Mouse (Mus musculus) kidney, adult 18-20 months (tissue): Measurements from ENCODE around the gene Ndufv3.
"Not testable (repeated sequence)": the region's sequence is repeated elsewhere in the genome, so short reads cannot be mapped to it uniquely, and the experiment has no call there.

Experiments
- DNase-seq: peaks from one replicate; pipeline ENCODE4 v3.0.0; 2021

Ndufv3 gene

DNA sequence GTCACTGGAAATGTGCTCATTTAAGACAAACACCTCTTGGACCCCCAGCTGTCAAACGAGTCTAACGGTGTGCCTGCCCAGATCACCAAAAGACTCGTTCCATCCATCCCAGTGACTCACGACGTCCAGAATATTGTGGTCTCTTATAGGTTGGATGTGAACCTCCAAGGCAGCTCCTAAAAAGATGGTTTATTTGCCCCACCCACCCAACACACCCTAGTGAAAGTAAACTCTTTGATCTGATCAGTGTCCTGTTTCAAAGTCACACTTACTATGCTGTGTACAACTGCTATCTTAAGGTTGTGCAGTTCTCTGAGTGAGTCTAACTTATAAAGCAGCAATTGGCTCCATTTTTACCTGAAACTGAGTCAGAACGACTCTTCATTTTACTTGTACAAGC is 7.3 kb upstream of the Ndufv3 start:
- no peak for DNase-seq

DNA sequence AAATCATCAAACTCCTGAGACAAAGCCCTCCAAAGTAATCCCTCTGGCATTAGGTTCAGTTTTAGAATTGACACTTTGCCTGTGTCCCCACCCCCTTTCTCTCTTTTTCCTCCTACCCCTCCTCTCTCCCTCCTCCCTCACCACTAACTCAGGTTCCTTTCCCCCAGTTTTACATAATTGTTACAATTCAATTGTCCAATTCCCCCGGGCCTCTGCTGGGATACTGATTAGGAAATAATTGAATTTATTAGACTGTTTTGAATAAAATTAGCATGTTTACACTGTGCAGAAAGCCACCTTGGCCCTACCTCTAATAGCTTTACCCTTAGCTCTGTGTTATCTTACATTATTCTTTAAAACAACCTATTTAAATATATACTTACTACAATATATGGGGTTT is 5.2 kb upstream of the Ndufv3 start:
- no peak for DNase-seq

DNA sequence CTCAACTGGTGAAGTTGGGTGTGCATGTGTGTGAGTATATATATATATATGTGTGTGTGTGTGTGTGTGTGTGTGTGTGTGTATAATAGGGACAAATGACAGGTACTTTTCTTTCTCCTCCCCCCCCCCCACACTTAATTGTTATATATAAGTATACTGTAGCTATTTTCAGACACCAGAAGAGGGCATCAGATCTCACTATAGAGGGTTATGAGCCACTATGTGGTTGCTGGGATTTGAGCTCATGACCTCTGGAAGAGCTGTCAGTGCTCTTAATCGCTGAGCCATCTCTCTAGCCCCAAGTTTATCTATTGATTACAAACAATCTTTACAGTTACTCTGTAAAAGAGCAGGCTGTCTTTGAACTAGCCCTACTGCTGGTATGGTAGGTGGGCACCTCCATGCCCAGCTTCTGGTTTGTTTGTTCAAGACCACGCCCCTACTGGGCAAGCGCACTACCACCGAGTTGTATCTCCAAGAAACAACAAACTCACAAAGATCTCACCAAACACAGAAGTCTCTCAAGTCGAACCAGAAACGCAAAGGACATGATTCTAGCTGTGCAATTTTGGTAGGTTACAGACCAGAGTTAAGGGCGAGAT is 470 bp upstream of the Ndufv3 start:
- DNase-seq = no peak

DNA sequence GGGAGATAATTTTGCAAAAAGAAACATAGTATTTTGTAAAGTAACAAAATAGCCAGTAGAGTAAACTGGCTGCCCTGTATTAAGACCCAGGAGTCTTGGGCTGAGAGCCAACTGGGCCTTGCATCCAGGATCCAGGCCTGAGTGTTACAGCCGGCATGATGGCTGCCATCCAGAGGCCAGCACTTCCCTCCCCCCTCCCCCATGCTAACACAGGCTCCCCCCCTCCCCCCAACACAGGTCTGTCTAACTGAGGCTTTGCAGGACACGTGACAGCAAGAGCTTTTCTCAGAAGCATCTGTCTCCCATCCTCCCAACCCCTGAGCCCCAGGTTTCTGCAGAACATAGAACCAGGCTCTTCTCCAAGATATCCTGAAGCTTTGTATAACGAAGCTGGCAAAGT is 980 bp downstream of the Ndufv3 start:
- peak; percentile 62 for DNase-seq

DNA sequence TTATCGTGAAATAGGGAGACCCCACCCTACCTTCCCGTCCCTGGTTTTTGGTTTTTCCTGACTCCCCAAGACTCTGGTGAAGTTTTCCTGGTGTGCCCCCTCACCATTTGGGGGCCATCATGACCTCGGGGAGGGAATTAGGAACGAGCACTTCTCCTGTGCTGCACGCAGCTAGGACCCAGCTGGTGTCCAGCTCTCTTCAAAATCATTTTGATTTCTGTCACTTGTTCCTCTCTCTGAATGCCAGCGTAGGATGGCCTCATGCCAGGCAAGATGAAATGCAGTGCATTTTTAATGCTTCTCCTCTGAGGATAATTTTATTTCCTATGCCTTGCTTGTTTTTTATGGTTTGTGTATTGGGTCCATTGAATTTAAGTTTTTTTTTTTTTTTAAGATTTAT is 2.0 kb downstream of the Ndufv3 start:
- no peak for DNase-seq

DNA sequence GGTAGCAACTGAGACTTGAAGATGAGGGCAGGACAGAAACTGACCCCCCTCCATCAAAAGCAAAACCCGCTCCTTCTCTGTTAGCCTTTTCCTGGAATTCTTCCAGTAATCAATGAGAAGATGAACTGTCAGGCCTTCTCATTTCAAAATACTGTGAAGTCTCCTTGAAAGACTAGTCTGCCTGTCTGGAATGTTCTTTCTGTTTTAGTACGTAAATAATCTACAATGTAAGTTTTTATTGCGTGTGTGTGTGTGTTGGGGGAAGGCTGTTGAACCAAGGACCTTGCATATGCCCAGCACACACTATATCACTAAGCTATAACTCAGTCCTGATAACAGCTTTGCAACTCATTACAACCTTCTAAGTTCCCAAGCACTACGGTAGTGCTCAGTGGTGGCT is 5.2 kb downstream of the Ndufv3 start:
- DNase-seq = no peak

DNA sequence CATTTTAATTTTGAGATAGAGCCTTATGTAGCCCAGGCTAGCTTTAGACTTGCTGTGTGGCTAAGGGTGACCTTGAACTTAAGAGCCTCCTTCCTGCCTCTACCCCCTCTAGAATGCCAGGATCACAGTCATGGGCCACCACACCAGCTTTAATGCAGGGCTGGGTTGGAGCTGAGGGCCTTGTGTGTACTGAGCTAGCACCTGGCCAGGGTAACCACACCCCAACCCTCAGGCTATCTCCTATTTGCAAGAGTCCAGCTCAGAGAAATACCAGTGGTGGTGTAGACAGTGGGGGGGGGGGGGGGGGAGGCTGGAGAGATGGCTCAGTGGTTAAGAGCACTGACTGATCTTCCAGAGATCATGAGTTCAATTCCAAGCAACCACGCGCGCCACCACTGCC is 5.9 kb downstream of the Ndufv3 start:
- no peak for DNase-seq

DNA sequence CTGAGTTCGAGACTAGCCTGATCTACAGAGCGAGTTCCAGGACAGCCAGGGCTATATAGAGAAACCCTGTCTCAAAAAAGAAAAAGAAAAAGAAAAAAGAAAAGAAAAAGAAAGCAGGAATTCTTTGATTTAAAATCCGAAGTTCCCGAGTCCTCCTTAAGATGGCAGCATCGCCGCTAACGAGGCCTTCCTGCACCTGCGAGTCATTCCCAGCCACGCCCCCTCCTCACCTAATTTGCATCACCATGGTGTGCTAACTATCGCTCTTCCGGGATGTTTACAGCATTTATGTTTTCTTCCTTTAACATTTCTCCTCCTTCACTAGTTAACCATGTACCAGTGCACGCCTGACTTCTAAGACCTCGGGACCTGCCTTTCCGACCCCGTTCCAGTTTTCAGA is 9.4 kb downstream of the Ndufv3 start:
- DNase-seq = peak; percentile 61

DNA sequence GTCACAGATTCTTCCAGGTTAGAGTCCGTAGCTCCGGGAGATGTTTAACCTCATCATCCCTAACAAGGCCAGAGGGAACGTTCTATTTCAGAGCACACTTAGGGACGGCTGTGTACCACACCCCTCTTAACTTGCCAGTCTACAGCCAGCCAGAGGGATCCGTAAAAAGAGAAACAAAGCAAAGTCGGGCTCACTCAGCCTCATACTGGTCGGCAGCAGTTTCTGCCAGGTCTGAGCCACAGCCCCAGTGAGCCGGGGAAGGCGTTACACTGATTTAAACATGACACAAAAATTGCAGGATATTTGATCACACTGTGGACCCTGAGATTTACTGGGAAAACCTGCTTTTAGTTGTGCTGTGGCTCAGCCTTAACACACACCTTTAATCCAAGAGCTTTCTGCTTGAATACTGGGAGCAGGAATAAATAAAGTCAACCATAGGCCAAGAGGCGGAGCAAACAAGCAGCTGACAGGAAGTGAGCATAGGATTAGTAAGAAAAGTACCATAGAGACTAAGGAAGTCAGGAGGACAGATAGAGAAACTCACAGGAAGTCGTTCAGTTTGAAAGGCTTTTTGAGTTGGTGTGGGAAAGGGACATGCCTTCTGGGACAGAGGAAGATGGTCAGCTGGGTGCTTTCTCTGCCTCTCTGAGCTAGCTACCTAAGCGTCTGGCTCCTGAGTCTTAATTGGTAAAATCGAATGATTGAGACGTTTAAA is 11.7 kb downstream of the Ndufv3 start:
- DNase-seq = no peak

DNA sequence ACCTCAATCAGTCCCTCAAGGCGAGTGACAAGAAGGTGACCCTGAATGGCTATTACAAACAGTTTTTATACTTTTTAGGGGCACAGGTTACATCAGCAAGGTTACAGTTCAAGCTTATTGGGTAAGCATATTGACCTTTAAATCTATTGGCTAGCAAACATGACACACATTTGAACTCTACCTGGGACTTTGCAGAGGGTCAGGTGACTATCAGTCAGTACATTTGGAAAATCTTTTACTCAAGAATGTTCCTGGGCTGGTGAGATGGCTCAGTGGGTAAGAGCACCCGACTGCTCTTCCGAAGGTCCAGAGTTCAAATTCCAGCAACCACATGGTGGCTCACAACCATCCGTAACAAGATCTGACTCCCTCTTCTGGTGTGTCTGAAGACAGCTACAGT is 12.4 kb downstream of the Ndufv3 start:
- DNase-seq = not testable (repeated sequence)

DNA sequence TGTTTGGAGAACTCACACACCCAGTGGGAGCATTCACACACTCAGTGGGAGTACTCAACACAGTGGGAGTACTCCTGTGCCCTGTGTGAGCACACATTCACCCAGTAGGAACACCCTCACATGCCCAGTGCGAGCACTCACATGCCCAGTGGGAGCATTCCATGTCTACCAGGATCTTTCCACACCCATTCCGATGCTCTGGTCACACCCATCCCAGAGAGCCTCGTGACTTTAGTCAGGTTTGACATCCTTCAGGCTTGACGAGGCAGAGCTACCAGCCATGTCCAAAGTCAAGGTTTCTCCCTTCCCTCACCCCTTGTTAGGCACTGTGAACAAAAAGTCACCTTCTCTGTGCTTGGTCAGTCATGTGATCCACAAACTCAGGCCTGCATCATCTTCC is 15.4 kb downstream of the Ndufv3 start:
- DNase-seq = peak; percentile 48

DNA sequence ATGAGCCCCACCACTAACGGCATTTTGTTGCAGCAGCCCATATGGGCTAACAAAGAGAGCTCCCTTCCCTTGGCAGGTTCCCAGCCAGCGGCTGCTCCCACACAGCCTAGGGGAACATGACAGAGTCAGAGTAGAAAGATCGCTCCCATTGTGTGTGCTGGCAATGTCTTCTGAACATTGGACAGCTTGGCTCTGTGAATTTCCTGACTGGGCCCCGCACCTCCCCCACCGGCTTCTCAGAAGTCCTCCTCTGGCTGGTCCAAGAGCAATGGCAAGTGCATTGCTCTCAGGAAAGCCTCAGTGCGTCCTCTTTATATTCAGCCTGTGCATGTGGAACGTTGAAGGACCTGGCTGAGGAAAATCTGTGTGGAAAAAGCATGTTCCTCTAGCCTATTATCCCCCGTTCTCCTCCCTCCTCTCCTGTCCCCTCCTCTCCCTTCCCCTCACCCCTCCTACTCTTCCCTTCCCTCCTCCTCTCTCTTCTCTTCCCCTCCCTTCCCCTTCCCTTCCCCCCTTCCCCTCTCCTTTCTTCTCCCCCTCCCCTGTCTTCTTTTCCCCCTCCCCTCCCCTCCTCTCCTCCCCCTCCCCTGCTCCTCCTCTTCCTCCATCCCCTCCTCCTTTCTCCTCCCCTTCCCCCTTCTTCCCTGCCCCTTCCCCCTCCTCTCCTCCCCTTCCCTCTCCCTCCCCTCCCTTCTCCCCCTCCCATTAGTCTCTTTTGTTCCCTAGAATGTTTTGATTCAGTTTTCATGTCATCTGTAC is 16.1 kb downstream of the Ndufv3 start:
- peak; percentile 66 for DNase-seq

DNA sequence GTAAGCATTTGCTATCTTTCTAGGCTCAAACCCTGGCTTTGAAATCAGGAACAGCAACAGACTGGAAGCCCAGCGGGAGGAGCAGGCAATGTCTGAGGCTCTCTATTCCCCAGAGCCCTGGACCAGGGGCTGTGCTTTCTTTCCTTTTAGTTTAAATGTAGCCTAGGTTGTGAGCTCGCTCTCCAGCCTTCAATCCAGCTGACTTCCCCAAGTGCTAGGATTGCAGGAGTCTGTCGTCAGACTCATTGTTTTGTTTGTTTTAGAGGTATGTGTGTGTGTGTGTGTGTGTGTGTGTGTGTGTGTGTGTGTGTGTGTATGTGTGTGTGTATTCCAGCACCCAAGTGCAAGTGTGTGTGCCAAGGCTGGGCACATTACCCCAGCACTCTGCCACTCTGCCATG is 20.2 kb downstream of the Ndufv3 start:
- DNase-seq = no peak

DNA sequence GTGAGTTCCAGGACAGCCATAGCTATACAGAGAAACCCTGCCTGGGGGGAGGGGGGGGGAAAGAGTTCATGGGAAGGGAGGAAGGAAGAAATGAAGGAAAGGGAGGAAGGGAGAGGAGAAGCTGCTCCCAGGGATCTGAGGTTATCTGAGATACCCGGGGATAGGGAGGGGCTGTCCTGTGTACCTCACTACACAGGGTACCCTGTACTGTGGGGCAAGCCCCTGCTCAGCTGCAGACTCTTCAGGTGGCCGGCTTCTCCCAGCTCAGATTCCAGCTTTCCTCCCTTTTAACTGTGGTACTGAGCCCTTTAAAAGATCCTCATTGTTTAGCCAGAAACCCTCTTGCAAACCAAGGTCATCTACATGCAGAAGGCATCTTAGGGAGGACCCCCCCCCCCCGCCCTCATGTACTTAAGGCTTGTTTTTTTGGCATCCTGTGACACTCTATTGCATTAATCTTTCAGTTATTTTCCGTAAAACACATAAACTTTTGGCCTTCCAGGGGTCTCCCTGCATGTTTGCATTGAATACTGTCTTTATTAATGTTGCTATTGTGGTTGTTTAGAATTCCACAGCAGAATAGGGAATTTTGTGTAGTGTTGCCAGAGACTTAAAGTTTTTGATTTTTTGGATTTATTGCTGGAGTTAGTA is 21.0 kb downstream of the Ndufv3 start:
- no peak for DNase-seq

DNA sequence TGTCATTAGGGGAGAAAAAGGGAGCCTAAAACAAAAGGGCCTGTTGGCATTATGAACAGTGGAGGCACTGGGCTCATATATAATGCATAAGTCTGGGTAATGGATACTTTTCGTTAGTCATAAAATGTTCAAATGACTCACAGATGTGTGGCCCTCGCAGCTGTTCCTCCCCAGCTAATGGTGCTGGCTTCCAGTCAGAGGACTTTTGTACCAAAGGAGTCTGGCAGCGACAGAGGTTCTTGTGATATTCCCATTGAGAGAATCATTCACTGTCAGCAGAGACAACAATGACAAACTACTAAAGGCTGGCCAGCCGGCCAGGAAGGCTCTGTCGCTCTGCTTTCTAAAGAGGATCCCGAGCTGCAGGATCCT is 21.5 kb downstream of the Ndufv3 start:
- DNase-seq = no peak

DNA sequence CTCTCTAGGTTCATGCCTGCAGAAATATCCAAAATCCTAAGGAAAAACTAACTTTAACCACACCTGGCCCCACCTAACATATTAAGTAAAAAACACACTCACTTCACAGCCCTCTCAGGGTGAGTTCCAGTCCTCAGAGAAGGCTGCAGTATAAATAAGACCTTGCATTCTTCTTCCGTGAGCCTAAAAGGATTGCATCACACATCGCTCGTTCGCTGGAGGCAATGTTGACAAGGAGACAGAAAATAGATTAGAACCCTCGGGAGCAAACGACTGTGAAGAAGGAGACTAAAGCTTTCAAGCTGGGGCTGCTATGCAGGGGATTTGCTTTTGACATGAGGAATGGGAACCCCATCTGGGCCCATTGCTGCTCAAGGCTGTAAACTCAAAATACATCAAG is 23.7 kb downstream of the Ndufv3 start:
- no peak for DNase-seq

DNA sequence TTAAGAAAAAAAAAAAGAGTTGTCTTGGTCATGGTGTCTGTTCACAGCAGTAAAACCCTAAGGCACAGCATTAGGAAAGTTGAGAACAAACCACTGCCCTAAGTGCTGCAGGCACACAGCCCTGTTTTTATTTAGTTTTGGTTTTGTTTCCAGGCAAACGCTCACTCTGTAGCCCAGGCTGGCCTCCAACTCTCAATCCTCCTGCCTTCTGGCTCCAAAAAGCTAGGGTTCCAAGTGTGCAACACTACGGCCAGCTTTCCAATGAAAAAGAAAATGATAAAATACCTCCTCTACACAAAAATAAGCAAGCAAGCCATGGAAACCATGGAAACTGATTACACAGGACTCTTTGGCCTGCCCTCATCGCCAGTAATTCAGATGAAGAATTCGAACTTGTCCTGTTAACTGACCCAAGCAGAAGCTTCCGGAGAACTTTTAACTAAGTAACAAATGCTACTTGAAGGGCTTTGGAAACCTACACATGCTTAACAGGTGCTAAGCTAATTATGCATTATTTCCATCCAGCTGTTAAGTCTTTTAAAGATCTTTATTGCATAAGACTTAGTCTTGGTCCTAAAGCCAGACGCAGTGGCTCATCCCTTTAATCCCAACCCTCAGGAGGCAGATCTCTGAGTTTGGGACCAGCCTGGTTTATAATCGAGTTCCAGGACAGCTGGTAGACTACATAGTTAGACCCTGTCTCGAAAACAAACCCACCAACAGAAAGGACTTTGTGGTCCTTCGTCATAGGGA is 26.7 kb downstream of the Ndufv3 start:
- no peak for DNase-seq

DNA sequence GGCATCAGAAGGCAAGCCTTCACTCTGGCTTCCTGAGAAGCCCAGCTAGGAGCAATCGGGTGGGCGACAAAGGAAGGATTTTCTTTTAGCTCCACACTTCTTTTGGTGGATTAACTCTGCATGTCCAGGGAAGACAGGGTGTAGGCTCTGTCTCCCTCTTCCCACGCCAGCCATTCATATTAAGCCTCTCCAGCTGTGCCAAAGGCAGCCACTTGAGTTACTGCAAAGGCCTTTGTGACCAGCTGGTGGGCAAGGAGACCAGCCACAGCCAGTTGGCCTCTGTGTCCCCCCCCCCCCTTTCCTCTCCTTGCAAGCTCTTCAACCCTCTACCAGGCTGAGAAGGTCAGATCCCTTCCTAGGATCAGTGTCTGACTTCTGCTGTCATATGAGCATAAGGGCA is 28.1 kb downstream of the Ndufv3 start:
- DNase-seq = no peak

DNA sequence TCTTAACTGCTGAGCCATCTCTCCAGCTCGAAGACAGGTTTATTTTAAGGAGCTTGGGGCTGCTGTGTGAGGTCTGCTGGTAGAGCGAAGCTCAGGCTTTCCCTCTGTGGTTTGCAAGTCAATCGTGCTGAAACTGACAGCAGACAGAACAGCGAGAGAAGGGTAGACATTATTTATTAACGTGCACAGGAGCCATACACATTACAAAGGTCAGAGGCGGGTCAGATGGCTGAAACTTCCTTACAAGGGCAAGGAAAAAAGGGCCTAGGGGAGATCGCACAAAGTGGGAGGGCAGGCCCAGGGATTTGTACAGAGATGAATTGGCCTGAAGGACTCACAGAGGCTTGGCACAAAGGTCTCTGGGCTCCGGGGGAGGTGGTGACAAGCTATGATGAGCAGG is 29.5 kb downstream of the Ndufv3 start:
- no peak for DNase-seq

DNA sequence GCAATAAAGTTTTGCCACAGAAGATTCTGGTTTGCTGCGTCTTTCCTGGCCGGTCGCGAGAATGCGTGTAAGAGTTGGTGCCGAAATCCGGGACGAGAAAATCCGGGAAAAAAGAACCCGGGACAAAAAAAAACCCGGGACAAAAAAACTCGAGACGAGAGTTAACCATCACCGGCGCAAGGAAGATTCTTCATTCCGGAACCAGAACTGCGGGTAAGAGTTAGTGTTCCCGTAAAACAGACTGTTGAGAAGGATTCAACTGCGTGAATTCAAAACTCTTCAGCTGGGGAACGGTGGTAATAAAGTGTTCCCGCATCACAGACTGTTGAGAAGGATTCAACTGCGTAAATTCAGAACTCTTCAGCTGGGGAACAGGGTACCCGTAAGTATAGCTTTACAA is 32.7 kb downstream of the Ndufv3 start:
- not testable (repeated sequence) for DNase-seq

DNA sequence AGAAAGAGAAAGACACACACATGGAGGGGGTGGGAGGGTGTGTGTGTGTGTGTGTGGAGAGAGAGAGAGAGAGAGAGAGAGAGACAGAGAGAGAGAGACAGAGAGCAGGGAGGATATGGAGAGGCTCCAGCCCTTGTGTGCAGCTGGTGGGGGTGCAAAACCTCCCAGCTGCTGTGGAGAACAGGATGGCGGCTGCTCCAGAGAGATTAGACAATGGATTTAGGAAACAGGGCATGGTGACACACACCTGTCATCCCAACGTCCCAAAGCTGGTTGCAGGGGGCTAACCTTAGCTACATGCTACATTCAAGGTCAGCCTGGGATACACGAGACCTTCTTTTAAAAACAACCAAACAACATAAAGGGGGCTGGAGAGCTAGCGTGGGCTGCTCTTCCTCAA is 36.3 kb downstream of the Ndufv3 start:
- no peak for DNase-seq

DNA sequence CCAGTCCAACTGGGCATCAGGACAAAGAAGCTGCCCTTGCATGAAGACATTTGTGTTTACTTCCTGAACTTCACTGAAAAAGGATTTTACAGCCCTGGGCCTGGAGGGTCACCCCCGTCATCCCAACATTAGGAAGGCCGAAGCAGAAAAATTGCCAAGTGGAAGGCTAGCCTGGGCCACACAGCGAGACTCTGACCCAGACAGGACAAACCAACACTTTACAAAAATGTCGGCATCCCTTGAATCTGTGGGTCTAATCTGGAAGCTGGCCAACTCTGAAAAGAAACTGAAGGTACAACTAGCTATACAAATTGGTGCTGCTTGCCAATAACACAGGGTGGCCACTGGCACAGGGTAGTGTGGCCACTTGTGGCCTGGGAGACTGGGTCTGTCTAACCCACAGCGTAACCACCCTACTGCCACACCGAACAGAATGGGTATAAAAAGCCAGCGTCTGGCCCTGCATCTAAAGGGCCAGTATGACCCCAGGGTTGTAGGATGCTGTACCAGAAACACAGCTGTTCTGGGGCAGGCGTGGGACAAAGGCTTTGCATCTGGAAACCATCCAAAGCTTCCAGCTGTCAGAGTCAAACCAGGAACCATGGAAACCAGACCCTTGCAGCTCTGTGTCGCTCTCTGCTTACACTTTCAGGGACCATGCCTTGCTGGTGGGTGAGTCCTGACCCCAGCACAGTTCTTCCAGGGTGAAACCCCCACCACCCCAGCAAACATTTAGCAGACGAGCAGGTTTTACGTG is 37.4 kb downstream of the Ndufv3 start:
- no peak for DNase-seq
